Mouse (Mus musculus): ENCODE measurements around the gene Dyrk1a. TPM values are rescaled to one million over a fixed set of nuclear protein-coding genes. Genes with fewer than 3 reads are reported as not detected.
A peak's percentile ranks its signal among the peaks of the same experiment; 100 is the strongest.
"Not testable (repeated sequence)": the region's sequence is repeated elsewhere in the genome, so short reads cannot be mapped to it uniquely, and the experiment has no call there.

Gene Dyrk1a
- polyA plus RNA-seq, 1 experiment from 2014 or later: 8.3 TPM

DNA sequence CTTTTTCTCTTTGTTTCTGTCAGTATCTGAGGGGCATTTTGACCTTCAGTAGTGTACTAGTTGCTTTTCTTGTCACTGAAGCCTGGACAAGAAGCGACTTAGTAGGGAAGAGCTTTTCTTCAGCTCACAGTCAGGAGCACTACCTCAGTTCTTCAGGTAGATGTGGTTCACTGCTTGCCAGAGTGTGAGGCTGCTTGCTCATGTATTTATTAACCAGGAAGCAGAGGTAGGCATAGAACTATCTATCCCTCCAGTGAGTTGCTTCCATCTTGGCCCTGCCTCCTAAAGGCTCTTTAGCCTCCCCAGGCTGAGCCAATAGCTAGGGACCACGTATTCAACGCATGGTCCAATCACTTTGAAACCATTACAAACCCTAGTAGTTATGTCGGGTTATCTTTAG is 112.0 kb downstream of the Dyrk1a start:
- Histone ChIP-seq H3K9ac (replicated peaks; ENCODE audit: low read length) (no peak overlapping the region), H3K4me2 (replicated peaks; ENCODE audit: low read depth, low read length) (no peak overlapping the region), H3K4me1 (ENCODE audit: insufficient read depth, low read length) (peaks cover 10% of the 10 kb centered on the region), H3K27ac (ENCODE audit: low read length) (no peak overlapping the region), H3K9me3 (ENCODE audit: low read length) (no peaks in the 10 kb centered on the region), H3K36me3 (ENCODE audit: insufficient read depth, low read length) (peaks cover 39% of the 10 kb centered on the region), H3K4me3 (ENCODE audit: low read length) (no peak overlapping the region), H3K27me3 (ENCODE audit: insufficient read depth, low read length) (no peaks in the 10 kb centered on the region)
- ATAC-seq (ENCODE audit: low FRiP score, low TSS enrichment): peak; percentile 74; the same call in 1 of the 2 replicates
- WGBS: 84% methylated on average over 4 of the region's 4 CpGs

DNA sequence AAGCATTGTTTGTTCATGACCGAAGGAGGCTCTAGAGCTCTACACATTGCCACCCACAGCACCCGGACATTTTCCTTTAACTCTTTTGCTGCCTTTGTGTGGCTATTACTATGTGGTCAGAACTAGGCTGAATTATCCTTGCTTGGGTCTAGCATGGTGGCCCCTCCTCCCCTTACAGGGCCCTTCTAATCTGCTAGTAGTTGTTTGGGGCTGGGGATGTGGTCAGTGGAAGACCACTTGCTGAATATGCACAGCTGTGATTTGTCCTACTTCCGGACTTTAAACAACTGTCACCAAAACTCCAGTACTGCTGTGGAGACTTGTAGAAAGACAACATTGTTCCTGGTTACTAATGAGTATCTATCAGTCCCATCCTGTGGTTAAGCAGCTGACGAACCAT is 114.2 kb downstream of the Dyrk1a start:
- Histone ChIP-seq H3K9me3 (ENCODE audit: low read length) (no peaks in the 10 kb centered on the region), H3K9ac (replicated peaks; ENCODE audit: low read length) (no peak overlapping the region), H3K4me1 (ENCODE audit: insufficient read depth, low read length) (peaks cover 10% of the 10 kb centered on the region), H3K27ac (ENCODE audit: low read length) (no peak overlapping the region), H3K36me3 (ENCODE audit: insufficient read depth, low read length) (peaks cover 47% of the 10 kb centered on the region), H3K4me3 (ENCODE audit: low read length) (no peak overlapping the region), H3K4me2 (replicated peaks; ENCODE audit: low read depth, low read length) (no peak overlapping the region), H3K27me3 (ENCODE audit: insufficient read depth, low read length) (no peaks in the 10 kb centered on the region)
- 67% methylated on average over 4 of the region's 4 CpGs for WGBS
- no peak for ATAC-seq (ENCODE audit: low FRiP score, low TSS enrichment)

GRCm38 (mm10) chr16:94693687-94694305 is 124.0 kb downstream of the Dyrk1a start:
- Histone ChIP-seq H3K9me3 (ENCODE audit: low read length) (no peaks in the 10 kb centered on the region), H3K4me1 (ENCODE audit: insufficient read depth, low read length) (no peaks in the 10 kb centered on the region), H3K36me3 (ENCODE audit: insufficient read depth, low read length) (peaks cover 45% of the 10 kb centered on the region), H3K4me3 (ENCODE audit: low read length) (no peak overlapping the region), H3K9ac (replicated peaks; ENCODE audit: low read length) (no peak overlapping the region), H3K27ac (ENCODE audit: low read length) (0 out of 2 replicates have a peak overlapping the region, but pooled peaks have one; percentile 37), H3K4me2 (replicated peaks; ENCODE audit: low read depth, low read length) (no peak overlapping the region), H3K27me3 (ENCODE audit: insufficient read depth, low read length) (no peaks in the 10 kb centered on the region)
- ATAC-seq (ENCODE audit: low FRiP score, low TSS enrichment): no peak
- WGBS: 51% methylated on average over 4 of the region's 4 CpGs

GRCm38 (mm10) chr16:94697553-94697952 is 127.7 kb downstream of the Dyrk1a start:
- H3K27me3 ChIP-seq (ENCODE audit: insufficient read depth, low read length): no peaks in the 10 kb centered on the region
- H3K9ac ChIP-seq (replicated peaks; ENCODE audit: low read length): no peak overlapping the region
- H3K36me3 ChIP-seq (ENCODE audit: insufficient read depth, low read length): peaks cover 19% of the 10 kb centered on the region
- no peak overlapping the region for H3K27ac ChIP-seq (ENCODE audit: low read length)
- no peaks in the 10 kb centered on the region for H3K9me3 ChIP-seq (ENCODE audit: low read length)
- 74% methylated on average over 5 of the region's 5 CpGs for WGBS
- H3K4me2 ChIP-seq (replicated peaks; ENCODE audit: low read depth, low read length): no peak overlapping the region
- no peak overlapping the region for H3K4me3 ChIP-seq (ENCODE audit: low read length)
- H3K4me1 ChIP-seq (ENCODE audit: insufficient read depth, low read length): no peaks in the 10 kb centered on the region
- ATAC-seq (ENCODE audit: low FRiP score, low TSS enrichment): no peak

DNA sequence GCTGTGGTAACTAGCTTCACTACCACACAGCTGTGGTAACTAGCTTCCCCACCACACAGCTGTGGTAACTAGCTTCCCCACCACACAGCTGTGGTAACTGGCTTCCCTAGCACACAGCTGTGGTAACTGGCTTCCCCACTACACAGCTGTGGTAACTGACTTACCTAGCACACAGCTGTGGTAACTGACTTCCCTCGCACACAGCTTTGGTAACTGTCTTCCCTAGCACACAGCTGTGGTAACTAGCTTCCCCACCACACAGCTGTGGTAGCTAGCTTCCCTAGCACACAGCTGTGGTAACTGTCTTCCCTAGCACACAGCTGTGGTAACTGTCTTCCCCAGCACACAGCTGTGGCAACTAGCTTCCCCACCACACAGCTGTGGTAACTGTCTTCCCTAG is 128.4 kb downstream of the Dyrk1a start:
- H3K4me1 ChIP-seq (ENCODE audit: insufficient read depth, low read length); H3K4me2 ChIP-seq (replicated peaks; ENCODE audit: low read depth, low read length); ATAC-seq (ENCODE audit: low FRiP score, low TSS enrichment); H3K9ac ChIP-seq (replicated peaks; ENCODE audit: low read length); H3K27ac ChIP-seq (ENCODE audit: low read length); H3K4me3 ChIP-seq (ENCODE audit: low read length); H3K9me3 ChIP-seq (ENCODE audit: low read length); H3K27me3 ChIP-seq (ENCODE audit: insufficient read depth, low read length): not testable (repeated sequence)
- peaks cover 12% of the 10 kb centered on the region for H3K36me3 ChIP-seq (ENCODE audit: insufficient read depth, low read length)
- 77% methylated on average over 1 of the region's 1 CpGs for WGBS

GRCm38 (mm10) chr16:94701141-94701540 is 131.3 kb downstream of the Dyrk1a start:
- H3K4me1 ChIP-seq (ENCODE audit: insufficient read depth, low read length): no peaks in the 10 kb centered on the region; the same call in 1 of the 2 replicates

GRCm38 (mm10) chr16:94701971-94702370 is 132.2 kb downstream of the Dyrk1a start:
- Histone ChIP-seq H3K9me3 (ENCODE audit: low read length) (no peaks in the 10 kb centered on the region), H3K27me3 (ENCODE audit: insufficient read depth, low read length) (no peaks in the 10 kb centered on the region), H3K4me3 (ENCODE audit: low read length) (no peak overlapping the region), H3K9ac (replicated peaks; ENCODE audit: low read length) (no peak overlapping the region), H3K27ac (ENCODE audit: low read length) (no peak overlapping the region), H3K4me1 (ENCODE audit: insufficient read depth, low read length) (no peaks in the 10 kb centered on the region; the same call in 1 of the 2 replicates), H3K4me2 (replicated peaks; ENCODE audit: low read depth, low read length) (no peak overlapping the region), H3K36me3 (ENCODE audit: insufficient read depth, low read length) (no peaks in the 10 kb centered on the region)
- 63% methylated on average over 4 of the region's 4 CpGs for WGBS
- ATAC-seq (ENCODE audit: low FRiP score, low TSS enrichment): no peak

More at GRCm38 (mm10) chr16:94701141-94701540, 131.3 kb downstream of the Dyrk1a start:
- ATAC-seq (ENCODE audit: low FRiP score, low TSS enrichment): no peak
- Histone ChIP-seq H3K27ac (ENCODE audit: low read length) (no peak overlapping the region), H3K9me3 (ENCODE audit: low read length) (no peaks in the 10 kb centered on the region), H3K4me2 (replicated peaks; ENCODE audit: low read depth, low read length) (no peak overlapping the region), H3K9ac (replicated peaks; ENCODE audit: low read length) (no peak overlapping the region), H3K27me3 (ENCODE audit: insufficient read depth, low read length) (no peaks in the 10 kb centered on the region), H3K4me3 (ENCODE audit: low read length) (no peak overlapping the region), H3K36me3 (ENCODE audit: insufficient read depth, low read length) (no peaks in the 10 kb centered on the region)
- WGBS: 77% methylated on average over 4 of the region's 4 CpGs

DNA sequence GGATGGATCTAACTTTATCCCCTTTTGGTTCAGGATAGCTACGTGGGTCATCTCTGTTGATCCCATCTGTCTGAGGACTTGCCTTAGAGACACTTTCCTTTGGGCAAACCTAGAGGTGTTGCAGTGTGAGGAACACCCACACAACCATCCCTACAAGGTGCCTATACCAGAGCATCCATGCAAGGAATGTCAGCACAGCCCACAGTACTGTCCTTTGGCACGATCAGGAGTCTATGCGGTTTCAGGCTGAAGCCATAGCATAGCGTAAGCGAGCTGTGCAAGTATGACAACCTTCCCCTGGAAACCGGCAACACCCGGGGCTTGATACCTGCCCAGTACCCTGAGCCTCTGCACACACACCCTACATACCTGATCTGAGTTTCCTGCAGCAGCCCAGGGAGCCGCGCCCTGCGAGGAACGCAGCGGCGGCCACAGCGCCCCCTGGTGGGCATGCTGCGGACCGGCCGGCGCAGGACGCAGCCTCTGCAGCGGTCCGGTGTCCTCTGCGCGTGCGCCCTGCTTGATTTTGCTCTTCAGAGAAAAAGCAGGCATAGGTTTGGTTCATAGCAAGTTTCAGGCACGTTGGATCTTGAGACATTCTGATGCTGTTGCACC is 143.8 kb downstream of the Dyrk1a start:
- Histone ChIP-seq H3K9ac (replicated peaks; ENCODE audit: low read length) (peak overlapping the region; percentile 43), H3K4me2 (replicated peaks; ENCODE audit: low read depth, low read length) (peak overlapping the region; percentile 51), H3K4me1 (ENCODE audit: insufficient read depth, low read length) (peaks cover 17% of the 10 kb centered on the region), H3K27me3 (ENCODE audit: insufficient read depth, low read length) (no peaks in the 10 kb centered on the region; the same call in 1 of the 2 replicates), H3K27ac (ENCODE audit: low read length) (no peak overlapping the region), H3K9me3 (ENCODE audit: low read length) (peaks cover 8% of the 10 kb centered on the region), H3K4me3 (ENCODE audit: low read length) (peak overlapping the region; percentile 26), H3K36me3 (ENCODE audit: insufficient read depth, low read length) (no peaks in the 10 kb centered on the region)
- peak; percentile 86 for ATAC-seq (ENCODE audit: low FRiP score, low TSS enrichment)
- WGBS: 9% methylated on average over 25 of the region's 25 CpGs

- peak overlapping the region; percentile 21 for H3K4me2 ChIP-seq (replicated peaks; ENCODE audit: low read depth, low read length)
- ATAC-seq (ENCODE audit: low FRiP score, low TSS enrichment): peak; percentile 77
Measured at GRCm38 (mm10) chr16:94714483-94714882, 144.7 kb downstream of the Dyrk1a start.

DNA sequence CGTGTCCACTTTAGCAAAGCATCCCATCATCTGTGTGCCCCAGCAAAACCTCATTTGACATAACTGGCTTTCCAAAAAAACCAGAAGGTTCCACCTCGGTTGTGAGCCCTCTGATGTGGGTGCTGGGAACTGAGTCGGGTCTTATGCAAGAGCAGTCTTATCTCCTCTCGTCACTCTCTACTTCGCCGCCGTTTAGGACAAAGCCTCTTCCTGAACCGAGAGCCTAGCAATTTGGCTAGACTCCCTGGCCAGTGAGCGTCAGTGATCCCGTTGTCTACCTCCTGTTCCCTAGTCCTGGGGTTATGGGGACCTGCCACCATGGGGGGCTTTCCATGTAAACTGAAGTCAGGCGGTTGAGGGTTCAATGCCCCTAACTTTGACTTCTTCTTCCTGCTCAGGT is 147.2 kb downstream of the Dyrk1a start:
- H3K36me3 ChIP-seq (ENCODE audit: insufficient read depth, low read length): no peaks in the 10 kb centered on the region
- H3K4me3 ChIP-seq (ENCODE audit: low read length): no peak overlapping the region
- no peak overlapping the region for H3K27ac ChIP-seq (ENCODE audit: low read length)
- H3K9me3 ChIP-seq (ENCODE audit: low read length): peaks cover 8% of the 10 kb centered on the region
- H3K4me1 ChIP-seq (ENCODE audit: insufficient read depth, low read length): peaks cover 17% of the 10 kb centered on the region
- H3K4me2 ChIP-seq (replicated peaks; ENCODE audit: low read depth, low read length): no peak overlapping the region
- H3K9ac ChIP-seq (replicated peaks; ENCODE audit: low read length): no peak overlapping the region
- ATAC-seq (ENCODE audit: low FRiP score, low TSS enrichment): no peak
- 95% methylated on average over 11 of the region's 11 CpGs for WGBS
- H3K27me3 ChIP-seq (ENCODE audit: insufficient read depth, low read length): no peaks in the 10 kb centered on the region; the same call in 1 of the 2 replicates

More at GRCm38 (mm10) chr16:94714483-94714882, 144.7 kb downstream of the Dyrk1a start:
- Histone ChIP-seq H3K4me1 (ENCODE audit: insufficient read depth, low read length) (peaks cover 17% of the 10 kb centered on the region), H3K27me3 (ENCODE audit: insufficient read depth, low read length) (no peaks in the 10 kb centered on the region; the same call in 1 of the 2 replicates), H3K27ac (ENCODE audit: low read length) (no peak overlapping the region), H3K9me3 (ENCODE audit: low read length) (peaks cover 8% of the 10 kb centered on the region), H3K4me3 (ENCODE audit: low read length) (no peak overlapping the region), H3K36me3 (ENCODE audit: insufficient read depth, low read length) (no peaks in the 10 kb centered on the region), H3K9ac (replicated peaks; ENCODE audit: low read length) (no peak overlapping the region)
- 16% methylated on average over 14 of the region's 14 CpGs for WGBS
